ENCODE assay signal across 8 mouse cellular contexts in genomic region chr4:132743992-132744911, GRCm38 (mm10). TPM values are rescaled to one million over a fixed set of nuclear protein-coding genes. Genes with fewer than 3 reads are reported as not detected.
DNase-seq lines count a peak whose midpoint lies in the region.

No protein-coding gene starts in this region.

- DNase-seq in gastrocnemius, adult 18-20 months (ENCODE audit: low spot score) = peak; percentile 38
- DNase-seq in gastrocnemius, adult 8-10 months (ENCODE audit: low spot score in 2 of 2) = no peak
- peak; percentile 79 for DNase-seq in ovary, adult 18-20 months (ENCODE audit: low spot score)
- no peak for DNase-seq in ovary, postnatal 14 days (ENCODE audit: low spot score)
- peak; percentile 67 to 90 for DNase-seq in left cerebral cortex, postnatal 14 days (ENCODE audit: low spot score in 2 of 2)
- DNase-seq in testis, postnatal 14 days (ENCODE audit: low spot score) = peak; percentile 78
- DNase-seq in spleen, adult 18-20 months = no peak
- DNase-seq in thymus, postnatal 10 days (ENCODE audit: low spot score in 2 of 2) = no peak

- intact Hi-C loops in left cerebral cortex, postnatal 14 days (cut with DNase I) = no loop called here

RNA-seq across cellular contexts. Expression of gene Xkr8, which starts 11.9 kb away (rescaled TPM):
- 1 to 10 TPM in 1 of 2 experiments, under 1 TPM in 1; 0.95 to 1.3 TPM for total RNA-seq in gastrocnemius, adult 18-20 months (2021)
- total RNA-seq in gastrocnemius, adult 8-10 months (2022) = 1 to 10 TPM in 2 of 4 experiments, under 1 TPM in 2; 0.44 to 1.4 (median 1.1) TPM
- 1 to 10 TPM; 1.9 to 3.8 TPM for total RNA-seq in left cerebral cortex, postnatal 14 days (2021)

RNA-seq across cellular contexts. Expression of gene Smpdl3b, which starts 12.8 kb away (rescaled TPM):
- total RNA-seq in gastrocnemius, adult 18-20 months (2021) = 1 to 10 TPM in 1 of 2 experiments, under 1 TPM in 1; 0.48 to 1.2 TPM
- 1 to 10 TPM in 2 of 4 experiments, under 1 TPM in 1, not detected in 1; 0.56 to 1.5 (median 1.0) TPM for total RNA-seq in gastrocnemius, adult 8-10 months (2022)
- 1 to 10 TPM; 2.2 to 2.9 TPM for total RNA-seq in left cerebral cortex, postnatal 14 days (2021)

RNA-seq across cellular contexts. Expression of gene Rpa2, which starts 23.9 kb away (rescaled TPM):
- total RNA-seq in gastrocnemius, adult 18-20 months (2021) = 10 to 100 TPM; 14.4 to 16.3 TPM
- 10 to 100 TPM; 15.3 to 18.7 (median 17.6) TPM for total RNA-seq in gastrocnemius, adult 8-10 months (2022)
- 10 to 100 TPM; 12.1 to 13.3 TPM for total RNA-seq in left cerebral cortex, postnatal 14 days (2021)

RNA-seq across cellular contexts. Expression of gene Themis2, which starts 51.9 kb away (rescaled TPM):
- total RNA-seq in gastrocnemius, adult 18-20 months (2021) = under 1 TPM; 0.41 to 0.85 TPM
- under 1 TPM; 0.41 to 0.58 (median 0.50) TPM for total RNA-seq in gastrocnemius, adult 8-10 months (2022)
- total RNA-seq in left cerebral cortex, postnatal 14 days (2021) = under 1 TPM; 0.90 to 0.97 TPM

Comparison
In these comparisons a context has a peak if more than half of its experiments do, and no peak if none do; other contexts are left out.
1. DNase-seq: peak in gastrocnemius, adult 18-20 months (single experiment), ovary, adult 18-20 months (single experiment), left cerebral cortex, postnatal 14 days (2 of 2) and testis, postnatal 14 days (single experiment); none in gastrocnemius, adult 8-10 months (0 of 2), ovary, postnatal 14 days (single experiment), spleen, adult 18-20 months (0 of 2) and thymus, postnatal 10 days (0 of 2).